Mouse (Mus musculus): ENCODE results near the gene Mrpl38.

DNA sequence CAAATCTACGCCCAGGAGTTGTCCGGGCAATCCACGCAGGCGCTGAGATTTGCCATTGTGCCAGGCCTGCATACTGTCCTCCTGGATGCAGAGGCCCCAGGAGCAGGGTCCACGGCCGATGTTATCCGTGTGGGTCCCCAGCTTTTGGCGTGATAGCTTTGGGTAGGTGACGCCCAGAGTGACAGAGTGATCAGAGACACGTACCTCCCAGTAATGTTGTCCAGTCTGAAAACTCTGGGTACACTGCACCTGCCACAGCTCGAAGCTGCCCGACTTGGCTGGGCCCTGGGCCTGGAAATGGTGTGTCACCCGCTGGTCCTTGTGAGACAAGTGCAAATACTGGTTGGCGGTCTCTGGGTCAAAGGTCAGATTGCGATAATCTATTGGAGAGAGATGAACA, 12.4 kb downstream of the Mrpl38 start:
- TF ChIP-seq POLR2A (IDR thresholded peaks at IDR 0.05; ENCODE audit: borderline replicate concordance, insufficient read depth, low read length) (no peak), CTCF (IDR thresholded peaks at IDR 0.05; ENCODE audit: borderline replicate concordance, insufficient read depth, low read depth, low read length) (no peak)
